Comparison of ENCODE assay signal across 11 mouse cellular contexts in the genomic region with DNA sequence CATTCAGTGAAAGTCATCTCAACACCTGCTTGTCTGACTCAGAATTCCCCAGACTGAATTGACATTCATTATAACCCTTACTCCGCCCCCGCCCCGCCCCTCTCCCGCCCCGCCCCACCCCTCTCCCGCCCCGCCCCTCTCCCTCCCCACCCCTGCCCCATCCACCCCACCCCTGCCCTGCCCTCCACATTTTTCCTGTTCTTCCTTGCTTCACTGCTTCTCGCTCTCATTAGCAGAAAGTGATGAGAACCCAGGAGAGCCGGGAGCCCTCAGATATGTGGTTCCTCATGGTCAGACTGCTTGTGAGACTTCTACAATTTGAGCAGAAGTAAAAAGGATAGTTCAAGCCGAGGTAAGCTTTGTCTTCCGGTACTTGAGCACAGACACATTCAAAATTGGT. TPM values are rescaled to one million over a fixed set of nuclear protein-coding genes. Genes with fewer than 3 reads are reported as not detected.
"Had no signal": no experiment of that assay in that cellular context is flagged by ENCODE, and none has a peak within 500 bp of the region (broad histone marks: within the 10 kb centered on the region; RNA-seq: fewer than 3 reads in every experiment).

No protein-coding gene starts in this region.

- H3K4me1 ChIP-seq: limb, embryonic 15.5 days; liver, embryonic 12.5 days; midbrain, embryonic 12.5 days had no signal

- H3K4me3 ChIP-seq: limb, embryonic 15.5 days; liver, embryonic 12.5 days; midbrain, embryonic 12.5 days had no signal

- H3K27me3 ChIP-seq: limb, embryonic 15.5 days; liver, embryonic 12.5 days; midbrain, embryonic 12.5 days had no signal

- H3K9ac ChIP-seq: limb, embryonic 15.5 days; liver, embryonic 12.5 days; midbrain, embryonic 12.5 days had no signal

- H3K9me3 ChIP-seq: limb, embryonic 15.5 days; liver, embryonic 12.5 days; midbrain, embryonic 12.5 days had no signal

- DNase-seq: kidney, adult 2 months; layer of hippocampus, postnatal 36 days; thymus, postnatal 4 days had no signal

- H3K36me3 ChIP-seq: limb, embryonic 15.5 days; liver, embryonic 12.5 days; midbrain, embryonic 12.5 days had no signal

- H3K27ac ChIP-seq: limb, embryonic 15.5 days; liver, embryonic 12.5 days; midbrain, embryonic 12.5 days; stomach, postnatal 0 days had no signal

RNA-seq across cellular contexts. Expression of gene Clrn1, which starts 38.0 kb away (rescaled TPM):
- total RNA-seq: megakaryocyte-erythroid progenitor cell, adult 5-6 weeks had no signal
- polyA plus RNA-seq: intestine, embryonic 16.5 days; kidney, adult 2 months; large intestine, adult 2 months; liver, embryonic 12.5 days; liver, embryonic 16.5 days; stomach, postnatal 0 days had no signal
